Mouse (Mus musculus) brain, embryonic 14.5 days (tissue): ENCODE measurements around the gene Lmbr1l.

Source experiments
- CTCF ChIP-seq: fragments of 200-500 bp; IDR thresholded peaks from 2 replicates; pipeline ENCODE4 v1.5.1; 2012; ENCODE audit warnings: inconsistent platforms, mild to moderate bottlenecking, moderate library complexity, borderline replicate concordance; ENCODE audit not compliant: insufficient read depth, insufficient read length; ENCODE audit errors: extremely low read depth
- POLR2A ChIP-seq: fragments of 200-500 bp; IDR thresholded peaks from 2 replicates; pipeline ENCODE4 v1.6.1; 2012; ENCODE audit warnings: mild to moderate bottlenecking, inconsistent platforms, borderline replicate concordance; ENCODE audit not compliant: poor library complexity, insufficient read depth, insufficient read length, severe bottlenecking; ENCODE audit errors: extremely low read depth

DNA sequence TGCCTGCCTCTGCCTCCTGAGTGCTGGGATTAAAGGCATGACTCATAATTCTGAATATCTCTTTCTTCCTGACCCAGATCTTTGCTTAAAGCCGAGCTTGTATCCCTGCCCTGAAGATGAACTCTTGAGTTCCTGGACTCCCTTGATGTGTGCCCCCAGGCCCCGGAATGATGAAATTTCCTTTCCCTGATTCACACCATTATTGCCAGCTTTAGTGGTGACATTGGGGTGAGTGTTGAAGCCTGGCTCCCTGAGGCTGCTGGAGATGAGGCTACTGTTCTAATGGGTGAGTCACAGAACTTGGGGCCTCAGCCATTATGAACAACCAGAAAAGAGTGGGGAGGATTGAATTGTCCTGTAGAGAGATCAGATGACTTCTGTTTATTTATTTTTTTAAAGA, 23.5 kb upstream of the Lmbr1l start:
- TF ChIP-seq CTCF (no peak), POLR2A (no peak)
